ENCODE assay signal across 19 mouse cellular contexts in genomic region chr2:172227808-172228207, GRCm38 (mm10). TPM values are rescaled to one million over a fixed set of nuclear protein-coding genes. Genes with fewer than 3 reads are reported as not detected.
DNase-seq lines count a peak whose midpoint lies in the region; ATAC-seq and TF ChIP-seq lines count a peak whose summit lies in the region.
"Had no signal": no experiment of that assay in that cellular context is flagged by ENCODE, and none has a peak within 500 bp of the region (broad histone marks: within the 10 kb centered on the region; RNA-seq: fewer than 3 reads in every experiment).

No protein-coding gene starts in this region.

- no peak for ATAC-seq in CD4-positive, CD25-positive, alpha-beta regulatory T cell, adult 4 months

- no peak for TF ChIP-seq POLR2A in cortical plate, adult 2 months (IDR thresholded peaks at IDR 0.05; ENCODE audit: extremely low read depth, insufficient read depth, low read length)

- peaks cover 24% of the 10 kb centered on the region for H3K27me3 ChIP-seq in E14TG2a.4 (ENCODE audit: insufficient read depth, low read length)
- H3K27me3 ChIP-seq: embryonic facial prominence, embryonic 12.5 days; hindbrain, embryonic 15.5 days had no signal

- H3K9me3 ChIP-seq in E14TG2a.4 (ENCODE audit: low read length), result 0 out of 2 replicates have a peak, but pooled peaks cover 4% of the 10 kb centered on the region
- H3K9me3 ChIP-seq: embryonic facial prominence, embryonic 12.5 days; forebrain, embryonic 10.5 days; hindbrain, embryonic 15.5 days had no signal

- TF ChIP-seq CTCF in layer of hippocampus, adult 2 months (conservative IDR thresholded peaks at IDR 0.05), result peak; percentile 56
- TF ChIP-seq CTCF in E14TG2a.4 (conservative IDR thresholded peaks at IDR 0.05; ENCODE audit: low read length), result peak; percentile 83
- 0 out of 2 replicates have a peak, but pooled peaks have one; percentile 8 for TF ChIP-seq CTCF in cortical plate, adult 2 months (IDR thresholded peaks at IDR 0.05; ENCODE audit: extremely low read depth, insufficient read depth, low read length)

- no peak overlapping the region for H3K4me3 ChIP-seq in layer of hippocampus, adult 2 months
- H3K4me3 ChIP-seq in E14TG2a.4 (replicated peaks; ENCODE audit: low read length), result no peak overlapping the region
- H3K4me3 ChIP-seq in cortical plate, adult 2 months (ENCODE audit: insufficient read depth, low read length), result no peak overlapping the region
- H3K4me3 ChIP-seq: embryonic facial prominence, embryonic 12.5 days; forebrain, embryonic 10.5 days; hindbrain, embryonic 15.5 days; myocyte had no signal

- H3K36me3 ChIP-seq in E14TG2a.4 (ENCODE audit: insufficient read depth, low read length), result no peaks in the 10 kb centered on the region
- H3K36me3 ChIP-seq: embryonic facial prominence, embryonic 12.5 days; forebrain, embryonic 10.5 days; hindbrain, embryonic 15.5 days had no signal

- peak; percentile 8 for DNase-seq in CD4-positive, CD25-positive, alpha-beta regulatory T cell, adult 2 months (ENCODE audit: low read depth, low spot score)
- DNase-seq in layer of hippocampus, adult 2 months (ENCODE audit: low spot score in 2 of 2), result no peak
- DNase-seq in layer of hippocampus, postnatal 25 days (ENCODE audit: extremely low spot score in 1 of 2, low spot score in 1 of 2), result no peak
- no peak for DNase-seq in right cerebral cortex, adult 2 months (ENCODE audit: low spot score in 2 of 2)
- DNase-seq in cerebellum, postnatal 4 days (ENCODE audit: low spot score in 2 of 2), result no peak
- DNase-seq: adrenal gland, adult 2 months; cerebellum, adult 9-11 months; left cerebral cortex, postnatal 4 days; lung, adult 2 months had no signal

- no peak overlapping the region for H3K27ac ChIP-seq in layer of hippocampus, adult 2 months
- H3K27ac ChIP-seq in cortical plate, adult 2 months (ENCODE audit: insufficient read depth, low read length), result no peak overlapping the region
- H3K27ac ChIP-seq: embryonic facial prominence, embryonic 12.5 days; forebrain, embryonic 10.5 days had no signal

- no peaks in the 10 kb centered on the region; the same call in 1 of the 2 replicates for H3K4me1 ChIP-seq in E14TG2a.4 (replicated peaks; ENCODE audit: low read depth, low read length)
- no peaks in the 10 kb centered on the region for H3K4me1 ChIP-seq in cortical plate, adult 2 months (ENCODE audit: control insufficient read depth, insufficient read depth, low read length)
- H3K4me1 ChIP-seq: embryonic facial prominence, embryonic 12.5 days; forebrain, embryonic 10.5 days; hindbrain, embryonic 15.5 days had no signal

RNA-seq across cellular contexts. Expression of gene Mc3r, which starts 20.5 kb away (rescaled TPM):
- not detected for polyA plus RNA-seq in CD4-positive, CD25-positive, alpha-beta regulatory T cell, adult 4 months (2017; shearing (Covaris generic))
- not detected for total RNA-seq in layer of hippocampus, adult 2 months (2021)
- total RNA-seq in layer of hippocampus, postnatal 25 days (2021), result under 1 TPM; 0.12 to 0.23 TPM
- polyA plus RNA-seq in cortical plate, adult 2 months (2012; rRNA removed), result 0.04 and 0.08 TPM in 2 replicates
- total RNA-seq: adrenal gland, adult 2 months; granulocyte monocyte progenitor cell, adult 5-6 weeks had no signal
- polyA plus RNA-seq: embryonic facial prominence, embryonic 12.5 days; forebrain, embryonic 10.5 days; heart, postnatal 0 days; kidney, embryonic 14.5 days; lung, adult 2 months; myocyte had no signal

Comparison
In these comparisons a context has a peak if more than half of its experiments do, and no peak if none do; other contexts are left out.
1. CTCF ChIP-seq: peak in every context shown above with its lines; median percentile 83 in E14TG2a.4; 56 in layer of hippocampus, adult 2 months; 8 in cortical plate, adult 2 months.